Mouse (Mus musculus): ENCODE data around the gene Thap11.
"Not testable (repeated sequence)": the region's sequence is repeated elsewhere in the genome, so short reads cannot be mapped to it uniquely, and the experiment has no call there.

The Thap11 gene

GRCm38 (mm10) chr8:105854715-105855216 lies at the start of gene Thap11:
Gene Thap11, plus strand, starts transcription at chr8:105855132.
- DNase-seq (ENCODE audit: low spot score) = peak; percentile 83

GRCm38 (mm10) chr8:105805346-105805745 lies 49.6 kb upstream of the Thap11 start:
- no peak for DNase-seq (ENCODE audit: low spot score)

- no peak for DNase-seq (ENCODE audit: low spot score)
These were observed 49.0 kb upstream of the Thap11 start for GRCm38 (mm10) chr8:105805964-105806363.

- DNase-seq (ENCODE audit: low spot score) = no peak
These were observed 47.2 kb upstream of the Thap11 start for GRCm38 (mm10) chr8:105807766-105808165.

- no peak for DNase-seq (ENCODE audit: low spot score)
These were observed 46.5 kb upstream of the Thap11 start for GRCm38 (mm10) chr8:105808480-105808879.

GRCm38 (mm10) chr8:105810245-105810786 lies 44.6 kb upstream of the Thap11 start:
- DNase-seq (ENCODE audit: low spot score) = no peak

- no peak for DNase-seq (ENCODE audit: low spot score)
These were observed 43.9 kb upstream of the Thap11 start for GRCm38 (mm10) chr8:105811061-105811460.

- no peak for DNase-seq (ENCODE audit: low spot score)
These were observed 43.4 kb upstream of the Thap11 start for GRCm38 (mm10) chr8:105811543-105811942.

GRCm38 (mm10) chr8:105812511-105812910 lies 42.4 kb upstream of the Thap11 start:
- no peak for DNase-seq (ENCODE audit: low spot score)

- DNase-seq (ENCODE audit: low spot score) = no peak
These were observed 41.7 kb upstream of the Thap11 start for GRCm38 (mm10) chr8:105813241-105813640.

GRCm38 (mm10) chr8:105819659-105820058 lies 35.3 kb upstream of the Thap11 start:
- no peak for DNase-seq (ENCODE audit: low spot score)

- no peak for DNase-seq (ENCODE audit: low spot score)
These were observed 34.0 kb upstream of the Thap11 start for GRCm38 (mm10) chr8:105820925-105821324.

GRCm38 (mm10) chr8:105825506-105825905 lies 29.4 kb upstream of the Thap11 start:
- DNase-seq (ENCODE audit: low spot score) = no peak

- no peak for DNase-seq (ENCODE audit: low spot score)
These were observed 28.6 kb upstream of the Thap11 start for GRCm38 (mm10) chr8:105826379-105826778.

- DNase-seq (ENCODE audit: low spot score) = peak; percentile 99
These were observed 27.8 kb upstream of the Thap11 start, which contains the start of the genes Ranbp10 and Tsnaxip1 for GRCm38 (mm10) chr8:105826861-105827848. Gene Ranbp10, minus strand, starts transcription at chr8:105827350. Gene Tsnaxip1, plus strand, starts transcription at chr8:105827731.

GRCm38 (mm10) chr8:105833740-105834139 lies 21.2 kb upstream of the Thap11 start:
- DNase-seq (ENCODE audit: low spot score) = not testable (repeated sequence)

- no peak for DNase-seq (ENCODE audit: low spot score)
These were observed 19.6 kb upstream of the Thap11 start for GRCm38 (mm10) chr8:105835318-105835717.

- DNase-seq (ENCODE audit: low spot score) = no peak
These were observed 17.9 kb upstream of the Thap11 start for GRCm38 (mm10) chr8:105836991-105837390.

- DNase-seq (ENCODE audit: low spot score) = no peak
These were observed 15.7 kb upstream of the Thap11 start for GRCm38 (mm10) chr8:105839209-105839608.

- DNase-seq (ENCODE audit: low spot score) = no peak
These were observed 8.3 kb upstream of the Thap11 start for GRCm38 (mm10) chr8:105846678-105847077.

GRCm38 (mm10) chr8:105850014-105850413 lies 4.9 kb upstream of the Thap11 start:
- no peak for DNase-seq (ENCODE audit: low spot score)

- DNase-seq (ENCODE audit: low spot score) = no peak
These were observed 4.3 kb upstream of the Thap11 start for GRCm38 (mm10) chr8:105850611-105851010.

GRCm38 (mm10) chr8:105851651-105852143 lies 3.2 kb upstream of the Thap11 start:
- DNase-seq (ENCODE audit: low spot score) = peak; percentile 85
